Mouse (Mus musculus) urinary bladder, postnatal 36 days (tissue): ENCODE measurements around the gene Bhlhb9.

Experiments used
- DNase-seq, 2 experiments: peaks; one replicate each; pipeline ENCODE4 v3.0.0; 2022; ENCODE audit warnings: low spot score in 2 of 2, mixed read lengths in 1 of 2

Bhlhb9 gene

DNA sequence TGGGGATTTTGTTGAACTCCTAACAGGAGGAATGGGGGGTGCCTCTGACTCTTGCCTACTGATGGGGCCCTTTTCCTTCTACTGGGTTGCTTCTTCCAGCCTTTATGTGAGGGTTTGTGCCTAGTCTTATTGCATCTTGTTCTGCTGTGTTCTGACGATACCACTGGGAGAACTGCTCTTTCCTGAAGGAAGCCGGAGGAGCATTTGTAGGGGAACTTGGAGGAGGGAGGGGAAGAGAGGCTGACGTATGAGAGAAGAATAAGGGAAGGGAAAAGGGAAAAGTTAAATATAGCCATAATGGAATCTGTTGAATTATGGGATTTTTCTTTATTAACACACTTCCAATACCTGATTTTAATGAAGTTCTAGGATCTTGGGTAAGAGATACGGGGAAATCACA lies 119.2 kb downstream of the Bhlhb9 start:
- no peak for DNase-seq

DNA sequence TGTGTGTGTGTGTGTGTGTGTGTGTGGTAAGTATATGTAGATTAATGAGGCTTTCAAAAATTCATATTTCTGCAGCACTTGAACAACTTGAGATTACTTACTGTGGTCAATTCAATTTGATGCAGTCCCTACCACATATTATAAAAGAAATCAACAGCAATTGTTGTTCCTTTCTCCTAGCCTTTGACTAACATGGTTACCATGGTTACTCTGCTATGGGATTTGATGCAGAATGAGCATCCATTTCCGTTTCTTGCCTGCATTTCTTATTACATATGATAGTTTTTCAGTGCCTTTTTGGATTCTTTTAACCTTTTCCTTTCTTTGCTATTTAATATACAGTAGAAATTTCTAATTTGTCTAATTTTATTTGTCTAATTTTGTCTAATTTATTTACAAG lies 119.7 kb downstream of the Bhlhb9 start:
- no peak for DNase-seq

DNA sequence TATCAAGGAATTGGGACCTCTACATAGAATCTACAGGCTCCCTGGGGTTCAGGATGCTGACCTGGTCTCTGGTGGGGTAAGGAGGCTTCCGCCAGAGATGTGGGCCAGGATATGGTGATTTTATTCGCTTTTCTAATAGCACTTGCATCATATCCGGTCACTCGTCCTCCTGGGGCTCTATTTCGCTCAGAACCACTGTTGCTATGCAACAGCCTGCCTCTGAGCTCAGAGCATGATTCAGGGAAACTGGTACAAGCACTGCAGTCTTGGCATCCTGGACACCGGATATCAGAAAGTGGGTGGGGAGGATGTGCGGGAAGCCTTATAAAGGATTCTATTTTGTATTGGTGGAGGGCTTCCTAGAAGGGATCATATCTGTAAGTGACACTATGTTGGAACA lies 124.8 kb downstream of the Bhlhb9 start:
- DNase-seq: no peak

DNA sequence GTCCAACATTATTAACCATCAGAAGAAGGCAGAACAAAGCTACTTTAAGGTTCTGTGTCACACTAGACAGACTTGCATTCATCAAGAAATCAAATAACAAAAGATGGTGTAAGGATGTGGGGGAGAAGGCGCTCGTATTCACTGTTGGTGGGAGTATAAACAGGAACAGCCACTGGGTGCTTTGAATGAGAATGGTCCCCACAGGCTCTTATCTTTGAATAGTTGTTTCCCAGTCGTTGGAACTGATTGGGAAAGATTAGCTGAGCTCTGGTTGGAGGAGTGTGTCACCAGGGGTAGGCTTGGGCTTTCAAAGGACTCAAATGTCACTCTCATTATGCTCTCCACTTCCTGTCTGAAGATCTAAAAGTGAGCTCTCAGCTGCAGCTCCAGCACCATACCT lies 128.5 kb downstream of the Bhlhb9 start:
- DNase-seq: no peak

DNA sequence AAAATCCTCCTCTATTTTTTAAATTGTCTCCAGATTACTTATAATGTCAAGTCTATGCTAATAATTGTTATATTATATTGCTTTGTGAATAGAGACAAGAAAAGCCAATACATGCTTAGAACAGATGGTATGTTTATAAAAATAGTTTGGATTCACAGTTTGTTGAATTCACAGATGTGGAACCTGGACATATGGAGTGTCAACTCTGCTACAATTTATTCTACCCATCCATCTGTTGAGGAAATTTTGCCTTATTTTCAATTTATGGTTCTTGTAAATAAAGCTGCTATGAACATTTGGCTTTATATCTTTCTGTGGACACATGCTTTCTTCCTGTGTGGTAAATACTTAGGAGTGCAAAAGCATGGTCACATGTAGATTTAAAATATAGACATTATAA lies 131.2 kb downstream of the Bhlhb9 start:
- DNase-seq: no peak

DNA sequence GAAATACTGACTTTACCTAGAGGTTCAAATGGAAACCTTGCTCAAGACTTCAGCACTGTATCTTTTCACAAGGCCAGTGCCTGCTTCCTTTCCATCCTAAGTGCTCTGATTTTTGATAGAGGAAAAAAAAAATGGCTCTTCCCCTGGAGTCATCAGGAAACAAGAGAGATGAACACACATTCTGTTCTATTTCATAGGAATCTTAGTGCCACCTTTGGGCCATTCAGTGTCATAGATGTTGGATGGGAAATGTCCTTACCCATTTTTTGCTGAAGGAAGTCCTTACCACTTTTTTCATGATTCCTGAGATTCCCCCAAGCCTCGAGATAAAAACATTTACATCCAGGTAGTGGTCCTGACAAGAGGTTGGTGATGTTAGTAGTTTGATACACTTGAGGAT lies 139.1 kb downstream of the Bhlhb9 start:
- no peak for DNase-seq
